Mouse (Mus musculus) liver, postnatal 0 days (tissue): ENCODE data around the gene Them7. TPM values are rescaled to one million over a fixed set of nuclear protein-coding genes. Genes with fewer than 3 reads are reported as not detected.

Experiments
- ATAC-seq: fragments of 200-750 bp; cut with Nextera tagmentation; 2 replicates; pipeline ENCODE4 v1.8.0; 2017; ENCODE audit warnings: mild to moderate bottlenecking, moderate library complexity
- DNase-seq: peaks from one replicate; pipeline ENCODE4 v3.0.0-alpha.2; 2016
- H3K27ac ChIP-seq: fragments of 300-500 bp; sonication (generic); 2 replicates; pipeline ENCODE4 v1.5.1; 2014; ENCODE audit warnings: antibody characterized with exemption, moderate library complexity, mild to moderate bottlenecking, low read depth
- H3K27me3 ChIP-seq: fragments of 300-500 bp; sonication (generic); 2 replicates; pipeline ENCODE4 v1.6.1; 2014; ENCODE audit warnings: low read length, control low read depth, mixed read lengths; ENCODE audit not compliant: insufficient read depth
- H3K36me3 ChIP-seq: fragments of 300-500 bp; sonication (generic); replicated peaks from 2 replicates; pipeline ENCODE4 v1.6.1; 2014; ENCODE audit warnings: mild to moderate bottlenecking, control low read depth, low read length, moderate library complexity, mixed read lengths; ENCODE audit not compliant: insufficient read depth
- H3K4me1 ChIP-seq: fragments of 300-500 bp; sonication (generic); 2 replicates; pipeline ENCODE4 v1.6.1; 2014; ENCODE audit warnings: antibody characterized with exemption, mild to moderate bottlenecking, control low read depth; ENCODE audit not compliant: insufficient read depth
- H3K4me2 ChIP-seq: fragments of 300-500 bp; sonication (generic); 2 replicates; pipeline ENCODE4 v1.6.1; 2014; ENCODE audit warnings: low read depth, mild to moderate bottlenecking, low read length, moderate library complexity, mixed read lengths
- H3K4me3 ChIP-seq: fragments of 300-500 bp; sonication (generic); 2 replicates; pipeline ENCODE4 v1.5.1; 2014; ENCODE audit warnings: low read depth, low read length
- H3K9ac ChIP-seq: fragments of 300-500 bp; sonication (generic); replicated peaks from 2 replicates; pipeline ENCODE4 v1.6.1; 2014; ENCODE audit warnings: mild to moderate bottlenecking, moderate library complexity
- H3K9me3 ChIP-seq: fragments of 300-500 bp; sonication (generic); 2 replicates; pipeline ENCODE4 v1.6.1; 2016; ENCODE audit warnings: mild to moderate bottlenecking, control low read depth, low read length, mixed read lengths
- CTCF ChIP-seq: sonication (generic); IDR thresholded peaks from 2 replicates; pipeline ENCODE4 v1.5.1; 2016; ENCODE audit warnings: antibody characterized with exemption, low read depth
- EP300 ChIP-seq: IDR thresholded peaks from 2 replicates; pipeline ENCODE4 v1.6.1; 2016; ENCODE audit warnings: antibody characterized with exemption, low read depth, mild to moderate bottlenecking
- WGBS: fragments of 180-500 bp; shearing (Covaris S2); extraction: QIAGEN DNeasy Blood & Tissue Kit; methylation state at CpG from one replicate; pipeline ENCODE4 v1.1.7; 2014; ENCODE audit not compliant: insufficient replicate concordance; 5-methylcytosine and 5-hydroxymethylcytosine counted together
- polyA plus RNA-seq: library from polyadenylated mRNA; unstranded; fragments of >200 nt; fragmentation: Nextera tagmentation; extraction: Ambion mirVana; gene quantifications from 2 replicates; pipeline ENCODE4 v1.2.1, GENCODE M21; 2015

The Them7 gene
- polyA plus RNA-seq, 1 experiment from 2014 or later: 6.6 TPM

- no peak overlapping the region for H3K4me2 ChIP-seq
- no peak overlapping the region for H3K4me3 ChIP-seq
- no peaks in the 10 kb centered on the region for H3K9me3 ChIP-seq
- TF ChIP-seq EP300: no peak
- ATAC-seq (no peak), DNase-seq (no peak)
- 82% methylated on average over 6 of the region's 6 CpGs for WGBS
- no peak overlapping the region for H3K27ac ChIP-seq
- H3K27me3 ChIP-seq: no peaks in the 10 kb centered on the region
- no peak overlapping the region for H3K9ac ChIP-seq
- no peaks in the 10 kb centered on the region for H3K36me3 ChIP-seq
- no peaks in the 10 kb centered on the region for H3K4me1 ChIP-seq
Measured at GRCm38 (mm10) chr2:105372156-105372555, 148.0 kb downstream of the Them7 start.

GRCm38 (mm10) chr2:105372727-105373126 lies 148.6 kb downstream of the Them7 start:
- no peaks in the 10 kb centered on the region for H3K27me3 ChIP-seq
- H3K4me1 ChIP-seq: no peaks in the 10 kb centered on the region
- ATAC-seq (no peak), DNase-seq (no peak)
- H3K9ac ChIP-seq: no peak overlapping the region
- H3K4me3 ChIP-seq: no peak overlapping the region
- WGBS: 68% methylated on average over 5 of the region's 5 CpGs
- H3K4me2 ChIP-seq: no peak overlapping the region
- H3K27ac ChIP-seq: no peak overlapping the region
- H3K36me3 ChIP-seq: no peaks in the 10 kb centered on the region
- TF ChIP-seq CTCF: no peak
- TF ChIP-seq EP300: no peak
- H3K9me3 ChIP-seq: no peaks in the 10 kb centered on the region

DNA sequence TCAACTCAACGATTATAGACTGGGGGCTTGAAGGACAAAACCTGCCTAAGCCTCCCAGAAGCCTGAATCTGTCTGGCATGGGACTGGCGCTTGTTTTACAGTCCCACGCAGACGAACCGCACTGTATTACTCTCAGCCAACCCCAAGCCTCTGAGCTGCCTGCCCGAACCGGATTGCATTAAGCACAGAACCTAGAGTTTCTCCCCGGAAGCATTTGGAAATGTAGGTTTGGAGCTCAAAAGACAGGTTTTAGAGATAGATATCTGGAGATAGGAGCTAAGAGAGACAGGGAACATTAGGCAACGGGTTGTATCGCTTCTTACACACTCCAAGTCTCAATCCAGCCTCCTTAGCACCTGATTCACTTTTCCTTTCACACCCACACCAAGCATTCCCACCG lies 149.5 kb downstream of the Them7 start:
- Histone ChIP-seq H3K36me3 (no peaks in the 10 kb centered on the region), H3K4me2 (no peak overlapping the region), H3K27ac (no peak overlapping the region), H3K4me3 (no peak overlapping the region), H3K27me3 (no peaks in the 10 kb centered on the region), H3K9ac (no peak overlapping the region), H3K4me1 (no peaks in the 10 kb centered on the region), H3K9me3 (no peaks in the 10 kb centered on the region)
- ATAC-seq: no peak
- TF ChIP-seq EP300 (no peak), CTCF (no peak)
- WGBS: 78% methylated on average over 11 of the region's 11 CpGs
- no peak for DNase-seq

DNA sequence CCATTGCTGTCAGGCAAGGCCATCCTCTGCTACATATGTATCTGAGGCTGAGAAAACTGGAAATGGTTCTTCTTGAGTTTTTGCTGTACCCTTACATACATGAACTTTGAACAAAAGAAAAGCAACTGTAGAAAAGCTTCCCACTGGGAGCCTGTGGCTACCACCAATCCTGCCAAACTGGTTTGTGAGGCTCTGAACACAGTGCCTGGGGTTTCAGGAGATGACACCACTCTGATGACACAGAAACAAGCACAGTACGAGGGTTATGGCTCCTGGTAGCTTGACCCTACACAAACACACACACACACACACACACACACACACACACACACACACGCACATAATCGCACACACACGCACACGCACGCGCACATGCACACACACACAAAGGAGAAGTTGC lies 151.1 kb downstream of the Them7 start:
- DNase-seq (no peak), ATAC-seq (no peak)
- Histone ChIP-seq H3K9me3 (no peaks in the 10 kb centered on the region), H3K4me1 (no peaks in the 10 kb centered on the region), H3K36me3 (no peaks in the 10 kb centered on the region), H3K27me3 (no peaks in the 10 kb centered on the region), H3K4me3 (no peak overlapping the region), H3K27ac (no peak overlapping the region), H3K4me2 (no peak overlapping the region), H3K9ac (no peak overlapping the region)
- TF ChIP-seq EP300 (no peak), CTCF (no peak)
- 68% methylated on average over 7 of the region's 7 CpGs for WGBS

- H3K4me1 ChIP-seq: no peaks in the 10 kb centered on the region
- H3K4me2 ChIP-seq: no peak overlapping the region
- DNase-seq (no peak), ATAC-seq (no peak)
- TF ChIP-seq EP300: no peak
- no peak for TF ChIP-seq CTCF
- H3K4me3 ChIP-seq: no peak overlapping the region
- no peaks in the 10 kb centered on the region for H3K27me3 ChIP-seq
- 65% methylated on average over 4 of the region's 4 CpGs for WGBS
- no peak overlapping the region for H3K9ac ChIP-seq
- no peak overlapping the region for H3K27ac ChIP-seq
- no peaks in the 10 kb centered on the region for H3K36me3 ChIP-seq
- H3K9me3 ChIP-seq: no peaks in the 10 kb centered on the region
Measured at GRCm38 (mm10) chr2:105375705-105376104, 151.6 kb downstream of the Them7 start.

DNA sequence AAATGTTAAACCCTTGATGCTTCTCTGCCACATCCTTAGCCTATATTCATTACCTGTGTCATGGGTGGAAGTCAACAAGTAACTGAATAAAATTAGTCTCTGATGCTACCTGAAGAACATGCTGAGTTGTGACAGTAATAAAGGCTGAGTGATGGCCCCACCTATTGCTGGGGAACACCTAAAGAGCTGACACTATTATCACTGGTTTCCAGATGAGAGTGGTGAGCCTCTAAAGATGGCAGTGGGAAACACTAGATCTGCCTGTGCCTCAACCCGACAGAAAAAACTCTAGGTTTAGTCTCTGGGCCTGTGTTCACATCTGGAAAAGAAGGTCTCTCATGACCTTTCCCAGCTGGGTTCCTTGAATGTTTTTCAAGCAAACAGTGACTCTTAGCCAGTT lies 155.6 kb downstream of the Them7 start:
- Histone ChIP-seq H3K4me2 (no peak overlapping the region), H3K4me3 (no peak overlapping the region), H3K36me3 (no peaks in the 10 kb centered on the region; the same call in 1 of the 2 replicates), H3K9me3 (no peaks in the 10 kb centered on the region), H3K9ac (no peak overlapping the region), H3K27ac (no peak overlapping the region), H3K4me1 (no peaks in the 10 kb centered on the region), H3K27me3 (no peaks in the 10 kb centered on the region)
- 64% methylated on average over 1 of the region's 1 CpGs for WGBS
- TF ChIP-seq CTCF (no peak), EP300 (no peak)
- DNase-seq (no peak), ATAC-seq (no peak)

GRCm38 (mm10) chr2:105380757-105381319 lies 156.7 kb downstream of the Them7 start:
- Histone ChIP-seq H3K4me3 (no peak overlapping the region), H3K4me2 (no peak overlapping the region), H3K27ac (no peak overlapping the region), H3K4me1 (no peaks in the 10 kb centered on the region), H3K9me3 (no peaks in the 10 kb centered on the region), H3K9ac (no peak overlapping the region), H3K36me3 (no peaks in the 10 kb centered on the region; the same call in none of the 2 replicates), H3K27me3 (no peaks in the 10 kb centered on the region)
- no peak for TF ChIP-seq EP300
- no peak for TF ChIP-seq CTCF
- DNase-seq: no peak
- WGBS: 79% methylated on average over 3 of the region's 3 CpGs
- no peak for ATAC-seq
